Mouse (Mus musculus): Measurements from ENCODE around the gene Poc1b.

GRCm38 (mm10) chr10:99194451-99195055 lies 87.7 kb downstream of the Poc1b start:
- TF ChIP-seq CTCF (IDR thresholded peaks at IDR 0.05; ENCODE audit: control insufficient read depth, insufficient read depth, low read length) = no peak
- no peak for TF ChIP-seq POLR2A (IDR thresholded peaks at IDR 0.05; ENCODE audit: borderline replicate concordance, control insufficient read depth, low read depth, low read length)

Measured in bone marrow, adult 2 months (tissue).